Mouse (Mus musculus): Measurements from ENCODE around the gene Chrm5. TPM values are rescaled to one million over a fixed set of nuclear protein-coding genes. Genes with fewer than 3 reads are reported as not detected.
A peak's percentile ranks its signal among the peaks of the same experiment; 100 is the strongest.

Gene Chrm5
- total and polyA plus RNA-seq, 3 experiments = not detected

DNA sequence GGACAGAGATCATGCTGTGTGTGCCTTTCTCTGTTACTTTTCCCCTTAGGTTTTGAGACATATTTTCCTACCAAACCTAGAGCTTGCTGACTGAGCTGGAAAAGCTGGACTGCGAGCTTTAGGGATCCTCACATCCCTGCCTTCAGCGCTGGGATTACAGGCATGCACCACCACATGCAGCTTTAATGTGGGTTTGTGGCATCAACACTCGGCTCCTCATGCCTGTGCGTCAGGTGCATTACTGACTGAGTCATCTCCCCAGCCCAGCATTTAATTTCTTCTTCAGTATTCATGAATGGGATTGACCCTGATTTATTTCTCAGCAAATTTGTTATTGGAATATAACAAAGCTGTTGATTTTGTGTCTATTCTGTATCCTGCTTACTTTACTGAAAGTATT is 44.3 kb downstream of the Chrm5 start:
- Histone ChIP-seq H3K27ac (ENCODE audit: control insufficient read depth, low read depth, low read length) (no peak overlapping the region), H3K79me2 (ENCODE audit: control insufficient read depth, insufficient read depth, low read length, poor library complexity) (no peaks in the 10 kb centered on the region), H3K27me3 (ENCODE audit: control insufficient read depth in 1 of 2, insufficient read depth in 2 of 2, low read length in 2 of 2) (no peaks in the 10 kb centered on the region), H3K4me1 (ENCODE audit: control insufficient read depth in 1 of 2, insufficient read depth in 2 of 2, low read length in 2 of 2) (peaks cover 12 to 24% of the 10 kb centered on the region in 2 experiments), H3K4me3 (ENCODE audit: control insufficient read depth in 1 of 2, insufficient read depth in 1 of 2, low read depth in 2 of 2, low read length in 2 of 2) (no peak overlapping the region), H3K9ac (ENCODE audit: control insufficient read depth, low read depth, low read length, poor library complexity, severe bottlenecking) (no peak overlapping the region), H3K9me3 (replicated peaks; ENCODE audit: insufficient read depth, low read length) (no peaks in the 10 kb centered on the region), H3K36me3 (ENCODE audit: control insufficient read depth in 1 of 2, insufficient read depth in 2 of 2, low read length in 2 of 2) (peaks cover 0 to 27% of the 10 kb centered on the region in 2 experiments; a peak in 2 of 4 replicates)
- TF ChIP-seq SIN3A (IDR thresholded peaks at IDR 0.05; ENCODE audit: low read length) (0 out of 2 replicates have a peak, but pooled peaks have one; percentile 11), RCOR1 (IDR thresholded peaks at IDR 0.05; ENCODE audit: low read depth, low read length) (no peak)
- DNase-seq (ENCODE audit: low read depth, low spot score) = no peak

DNA sequence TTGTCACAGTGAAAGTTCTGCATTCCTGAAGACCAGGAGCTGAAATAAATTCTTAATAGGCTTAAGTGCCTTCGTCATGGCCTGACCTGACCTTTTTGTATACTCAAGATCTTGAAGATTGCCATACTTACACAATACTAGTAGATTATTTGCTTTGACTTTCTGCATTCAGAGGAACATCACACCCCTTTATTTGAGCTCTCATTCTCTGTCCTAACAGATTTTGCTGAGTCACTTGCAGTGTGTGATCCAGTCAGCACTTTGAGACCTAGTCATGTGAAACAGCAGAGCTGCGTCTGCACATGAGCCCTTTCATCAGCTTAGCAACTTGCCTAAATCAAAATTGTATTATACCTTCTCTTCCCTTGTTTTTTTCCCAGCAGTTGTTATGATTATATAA is 47.2 kb downstream of the Chrm5 start:
- H3K4me3 ChIP-seq (ENCODE audit: control insufficient read depth in 1 of 2, insufficient read depth in 1 of 2, low read depth in 2 of 2, low read length in 2 of 2) = peak overlapping the region in 1 of 2 experiments; percentile 12; a peak in 2 of 4 replicates
- H3K27ac ChIP-seq (ENCODE audit: control insufficient read depth, low read depth, low read length) = peak overlapping the region; percentile 2; the same call in 1 of the 2 replicates
- no peaks in the 10 kb centered on the region for H3K79me2 ChIP-seq (ENCODE audit: control insufficient read depth, insufficient read depth, low read length, poor library complexity)
- DNase-seq (ENCODE audit: low read depth, low spot score) = peak; percentile 89
- peaks cover 12 to 24% of the 10 kb centered on the region in 2 experiments for H3K4me1 ChIP-seq (ENCODE audit: control insufficient read depth in 1 of 2, insufficient read depth in 2 of 2, low read length in 2 of 2)
- no peaks in the 10 kb centered on the region for H3K9me3 ChIP-seq (replicated peaks; ENCODE audit: insufficient read depth, low read length)
- H3K27me3 ChIP-seq (ENCODE audit: control insufficient read depth in 1 of 2, insufficient read depth in 2 of 2, low read length in 2 of 2) = no peaks in the 10 kb centered on the region
- no peak overlapping the region for H3K9ac ChIP-seq (ENCODE audit: control insufficient read depth, low read depth, low read length, poor library complexity, severe bottlenecking)
- H3K36me3 ChIP-seq (ENCODE audit: control insufficient read depth in 1 of 2, insufficient read depth in 2 of 2, low read length in 2 of 2) = peaks cover 0 to 27% of the 10 kb centered on the region in 2 experiments; a peak in 2 of 4 replicates
- no peak for TF ChIP-seq CHD1 (IDR thresholded peaks at IDR 0.05; ENCODE audit: low read depth, low read length)
- TF ChIP-seq EP300 (IDR thresholded peaks at IDR 0.05; ENCODE audit: low read depth in 1 of 2, low read length in 2 of 2) = peak in 1 of 2 experiments; percentile 40; a peak in 2 of 4 replicates
- TF ChIP-seq SIN3A (IDR thresholded peaks at IDR 0.05; ENCODE audit: low read length) = peak; percentile 73
- no peak for TF ChIP-seq RCOR1 (IDR thresholded peaks at IDR 0.05; ENCODE audit: low read depth, low read length)
- TF ChIP-seq ETS1 (IDR thresholded peaks at IDR 0.05; ENCODE audit: low read depth, low read length) = peak; percentile 82
- no peak for TF ChIP-seq TCF12 (IDR thresholded peaks at IDR 0.05; ENCODE audit: low read depth, low read length)
- TF ChIP-seq UBTF (IDR thresholded peaks at IDR 0.05; ENCODE audit: borderline replicate concordance, insufficient read depth, low read depth, low read length) = no peak
- no peak for TF ChIP-seq MYB (IDR thresholded peaks at IDR 0.05; ENCODE audit: low read depth, low read length)
- no peak for TF ChIP-seq POLR2AphosphoS2 (IDR thresholded peaks at IDR 0.05; ENCODE audit: low read length)
- no peak for TF ChIP-seq POLR2AphosphoS5 (IDR thresholded peaks at IDR 0.05; ENCODE audit: borderline replicate concordance, low read depth, low read length)
- TF ChIP-seq ZC3H11A (IDR thresholded peaks at IDR 0.05; ENCODE audit: low read depth, low read length) = no peak
- no peak for TF ChIP-seq JUND (IDR thresholded peaks at IDR 0.05; ENCODE audit: low read depth, low read length)
- TF ChIP-seq ELF1 (IDR thresholded peaks at IDR 0.05; ENCODE audit: low read depth, low read length) = no peak
- TF ChIP-seq GABPA (IDR thresholded peaks at IDR 0.05; ENCODE audit: low read depth, low read length) = peak; percentile 95
- TF ChIP-seq NELFE (IDR thresholded peaks at IDR 0.05; ENCODE audit: low read depth, low read length) = no peak
- TF ChIP-seq RAD21 (IDR thresholded peaks at IDR 0.05; ENCODE audit: low read depth, low read length) = no peak
- 0 out of 2 replicates have a peak, but pooled peaks have one; percentile 10 for TF ChIP-seq NRF1 (IDR thresholded peaks at IDR 0.05; ENCODE audit: insufficient read depth, low read depth, low read length, poor library complexity, severe bottlenecking)
- no peak for TF ChIP-seq GATA1 (IDR thresholded peaks at IDR 0.05; ENCODE audit: low read depth, low read length)
- peak; percentile 94 for TF ChIP-seq MAFK (IDR thresholded peaks at IDR 0.05; ENCODE audit: borderline replicate concordance, low read depth, low read length)
- TF ChIP-seq TBP (IDR thresholded peaks at IDR 0.05; ENCODE audit: low read depth, low read length) = peak; percentile 41; the same call in 1 of the 2 replicates
- TF ChIP-seq SMC3 (IDR thresholded peaks at IDR 0.05; ENCODE audit: low read depth, low read length) = no peak
- TF ChIP-seq MEF2A (IDR thresholded peaks at IDR 0.05; ENCODE audit: extremely low read depth, insufficient replicate concordance, low read depth, low read length, poor library complexity, severe bottlenecking) = no peak
- peak; percentile 40; the same call in 1 of the 2 replicates for TF ChIP-seq HCFC1 (IDR thresholded peaks at IDR 0.05; ENCODE audit: low read depth, low read length)
- TF ChIP-seq E2F4 (IDR thresholded peaks at IDR 0.05; ENCODE audit: borderline replicate concordance, low read depth, low read length) = no peak
- peak; percentile 52; the same call in 1 of the 2 replicates for TF ChIP-seq MAX (IDR thresholded peaks at IDR 0.05; ENCODE audit: low read length)
- TF ChIP-seq BHLHE40 (IDR thresholded peaks at IDR 0.05; ENCODE audit: borderline replicate concordance, low read depth, low read length) = peak; percentile 47; the same call in 1 of the 2 replicates
- TF ChIP-seq KAT2A (conservative IDR thresholded peaks at IDR 0.05; ENCODE audit: low read depth, low read length) = no peak
- TF ChIP-seq CTCF (IDR thresholded peaks at IDR 0.05 in 2 of 3, conservative IDR thresholded peaks at IDR 0.05 in 1 of 3; ENCODE audit: control insufficient read depth in 1 of 3, insufficient read depth in 1 of 3, low read depth in 2 of 3, low read length in 3 of 3, poor library complexity in 1 of 3, severe bottlenecking in 1 of 3) = no peak
- no peak for TF ChIP-seq ZNF384 (IDR thresholded peaks at IDR 0.05; ENCODE audit: low read depth, low read length)
- peak; percentile 93 for TF ChIP-seq MXI1 (IDR thresholded peaks at IDR 0.05; ENCODE audit: low read depth, low read length)
